Mouse (Mus musculus): ENCODE results near the gene Zbtb25. TPM values are rescaled to one million over a fixed set of nuclear protein-coding genes. Genes with fewer than 3 reads are reported as not detected.
A peak's percentile ranks its signal among the peaks of the same experiment; 100 is the strongest.

Gene Zbtb25
- polyA plus RNA-seq, 1 experiment from 2014 or later, result 22.3 TPM

- ATAC-seq (ENCODE audit: low FRiP score, low read depth), result no peak
- Histone ChIP-seq H3K4me3 (no peak overlapping the region), H3K27me3 (no peaks in the 10 kb centered on the region), H3K9me3 (no peaks in the 10 kb centered on the region), H3K4me1 (peaks cover 18% of the 10 kb centered on the region), H3K36me3 (peaks cover 59% of the 10 kb centered on the region), H3K4me2 (replicated peaks) (no peak overlapping the region), H3K9ac (no peak overlapping the region), H3K27ac (no peak overlapping the region; the same call in 1 of the 2 replicates)
- whole genome bisulfite sequencing, result 68% methylated on average over 4 of the region's 4 CpGs
Observed at GRCm38 (mm10) chr12:76304199-76304598, 65.2 kb downstream of the Zbtb25 start.

- Histone ChIP-seq H3K4me1 (peaks cover 18% of the 10 kb centered on the region), H3K9ac (no peak overlapping the region), H3K27ac (peak overlapping the region; percentile 61; the same call in 1 of the 2 replicates), H3K4me3 (no peak overlapping the region), H3K36me3 (peaks cover 66% of the 10 kb centered on the region), H3K27me3 (no peaks in the 10 kb centered on the region), H3K4me2 (replicated peaks) (no peak overlapping the region), H3K9me3 (no peaks in the 10 kb centered on the region)
- 90% methylated on average over 11 of the region's 11 CpGs for WGBS
- ATAC-seq (ENCODE audit: low FRiP score, low read depth), result 0 out of 2 replicates have a peak, but pooled peaks have one; percentile 11
Observed at GRCm38 (mm10) chr12:76303474-76303873, 65.9 kb downstream of the Zbtb25 start.

- ATAC-seq (ENCODE audit: low FRiP score, low read depth), result no peak
- Histone ChIP-seq H3K36me3 (peaks cover 75% of the 10 kb centered on the region), H3K4me1 (no peaks in the 10 kb centered on the region; the same call in 1 of the 2 replicates), H3K9me3 (no peaks in the 10 kb centered on the region), H3K4me2 (replicated peaks) (no peak overlapping the region), H3K27ac (no peak overlapping the region), H3K4me3 (no peak overlapping the region), H3K9ac (no peak overlapping the region), H3K27me3 (no peaks in the 10 kb centered on the region)
- WGBS, result 89% methylated on average over 10 of the region's 10 CpGs
Observed at GRCm38 (mm10) chr12:76300367-76300766, 69.0 kb downstream of the Zbtb25 start.

GRCm38 (mm10) chr12:76299361-76299906 lies 70.0 kb downstream of the Zbtb25 start:
- no peaks in the 10 kb centered on the region for H3K9me3 ChIP-seq
- no peak overlapping the region for H3K4me3 ChIP-seq
- no peak for ATAC-seq (ENCODE audit: low FRiP score, low read depth)
- no peak overlapping the region for H3K9ac ChIP-seq
- no peaks in the 10 kb centered on the region for H3K27me3 ChIP-seq
- no peaks in the 10 kb centered on the region; the same call in 1 of the 2 replicates for H3K4me1 ChIP-seq
- WGBS, result 95% methylated on average over 9 of the region's 9 CpGs
- H3K27ac ChIP-seq, result no peak overlapping the region
- no peak overlapping the region for H3K4me2 ChIP-seq (replicated peaks)
- H3K36me3 ChIP-seq, result peaks cover 80% of the 10 kb centered on the region

GRCm38 (mm10) chr12:76297830-76298229 lies 71.6 kb downstream of the Zbtb25 start:
- no peaks in the 10 kb centered on the region for H3K9me3 ChIP-seq
- no peak overlapping the region for H3K9ac ChIP-seq
- H3K4me2 ChIP-seq (replicated peaks), result no peak overlapping the region
- no peak for ATAC-seq (ENCODE audit: low FRiP score, low read depth)
- H3K36me3 ChIP-seq, result peaks cover 81% of the 10 kb centered on the region
- no peak overlapping the region for H3K27ac ChIP-seq
- WGBS, result 83% methylated on average over 5 of the region's 5 CpGs
- no peak overlapping the region for H3K4me3 ChIP-seq
- H3K27me3 ChIP-seq, result no peaks in the 10 kb centered on the region
- no peaks in the 10 kb centered on the region for H3K4me1 ChIP-seq

Other genes with a start within 250 kb of the Zbtb25 start
- gene Esr2, start 192.3 kb downstream of the Zbtb25 start, polyA plus RNA-seq (2015; fragmentation: Nextera tagmentation; extraction: Ambion mirVana), result 0.41 and 0.43 TPM in 2 replicates
- 0.27 TPM in 1 of 2 replicates, not detected in the other for gene Tex21, start 122.9 kb downstream of the Zbtb25 start, polyA plus RNA-seq (2015; fragmentation: Nextera tagmentation; extraction: Ambion mirVana)
- 63.7 and 74.6 TPM in 2 replicates for gene Mthfd1, start 114.3 kb downstream of the Zbtb25 start, polyA plus RNA-seq (2015; fragmentation: Nextera tagmentation; extraction: Ambion mirVana)
- 2.1 and 2.3 TPM in 2 replicates for gene Akap5, start 44.7 kb downstream of the Zbtb25 start, polyA plus RNA-seq (2015; fragmentation: Nextera tagmentation; extraction: Ambion mirVana)
- 8.9 and 10.1 TPM in 2 replicates for gene Zbtb1, start 664 bp upstream of the Zbtb25 start, polyA plus RNA-seq (2015; fragmentation: Nextera tagmentation; extraction: Ambion mirVana)
- gene Hspa2, start 34.6 kb upstream of the Zbtb25 start, polyA plus RNA-seq (2015; fragmentation: Nextera tagmentation; extraction: Ambion mirVana), result 6.7 TPM in 2 replicates
- 4.5 and 4.8 TPM in 2 replicates for gene Ppp1r36, start 47.9 kb upstream of the Zbtb25 start, polyA plus RNA-seq (2015; fragmentation: Nextera tagmentation; extraction: Ambion mirVana)
- gene Plekhg3, start 161.3 kb upstream of the Zbtb25 start, polyA plus RNA-seq (2015; fragmentation: Nextera tagmentation; extraction: Ambion mirVana), result 5.6 and 7.2 TPM in 2 replicates

Measured in limb, embryonic 13.5 days (tissue).